Mouse (Mus musculus): ENCODE measurements at regions not wholly inside any gene's neighbourhood (a gene's known extent, or its start where the extent isn't known, plus 50 kb on each side); places are given as distances from the start of the nearest gene placed in this dataset.

GRCm38 (mm10) chr16:22741496-22741895, 69.9 kb downstream of the Crygs start:
- no peak for TF ChIP-seq POLR2A (IDR thresholded peaks at IDR 0.05; ENCODE audit: borderline replicate concordance, insufficient read depth, low read length)
- no peak for TF ChIP-seq CTCF (IDR thresholded peaks at IDR 0.05; ENCODE audit: borderline replicate concordance, insufficient read depth, low read depth, low read length)
